Mouse (Mus musculus) kidney, adult 2 months (tissue): ENCODE data around the gene Specc1.

ENCODE experiments used
- CTCF ChIP-seq: fragments of 200-500 bp; conservative IDR thresholded peaks from 2 replicates; pipeline ENCODE4 v1.5.1; 2011; ENCODE audit warnings: low read depth, mild to moderate bottlenecking, control low read depth, low read length, moderate library complexity, mixed read lengths; ENCODE audit not compliant: insufficient read depth, insufficient read length
- POLR2A ChIP-seq: fragments of 200-500 bp; IDR thresholded peaks from one replicate; pipeline ENCODE4 v1.6.1; 2011; ENCODE audit warnings: low read depth, low read length, control low read depth

- TF ChIP-seq CTCF, result no peak
- TF ChIP-seq POLR2A, result no peak
These were observed 115.8 kb downstream of the Specc1 start for GRCm38 (mm10) chr11:62072406-62072805.
